Mouse (Mus musculus): ENCODE data around the gene Chst11.

The Chst11 gene

GRCm38 (mm10) chr10:82991756-82992519 lies 6.6 kb downstream of the Chst11 start:
- DNase-seq = no peak

- no peak for DNase-seq
Observed at GRCm38 (mm10) chr10:82994284-82994683, 9.0 kb downstream of the Chst11 start.

DNA sequence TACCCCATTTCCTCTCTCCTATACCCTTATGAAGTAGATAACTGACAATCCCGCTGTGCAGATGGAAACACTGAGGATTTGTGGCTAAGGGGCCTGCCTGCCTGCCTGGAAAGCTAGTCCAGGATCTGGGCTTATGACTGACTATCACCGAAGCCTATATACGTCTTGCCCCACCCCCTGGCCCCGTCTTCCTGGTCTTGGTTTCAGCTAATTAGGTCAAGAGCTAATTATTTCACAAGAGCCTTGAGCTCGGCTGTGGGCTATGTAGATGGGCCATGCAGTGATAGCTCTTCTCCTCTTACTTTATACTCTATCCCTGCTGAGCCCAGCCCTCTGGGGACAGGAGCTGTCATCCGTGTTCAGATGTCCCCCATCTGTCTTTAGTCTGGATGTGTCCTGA lies 12.2 kb downstream of the Chst11 start:
- DNase-seq = no peak

DNA sequence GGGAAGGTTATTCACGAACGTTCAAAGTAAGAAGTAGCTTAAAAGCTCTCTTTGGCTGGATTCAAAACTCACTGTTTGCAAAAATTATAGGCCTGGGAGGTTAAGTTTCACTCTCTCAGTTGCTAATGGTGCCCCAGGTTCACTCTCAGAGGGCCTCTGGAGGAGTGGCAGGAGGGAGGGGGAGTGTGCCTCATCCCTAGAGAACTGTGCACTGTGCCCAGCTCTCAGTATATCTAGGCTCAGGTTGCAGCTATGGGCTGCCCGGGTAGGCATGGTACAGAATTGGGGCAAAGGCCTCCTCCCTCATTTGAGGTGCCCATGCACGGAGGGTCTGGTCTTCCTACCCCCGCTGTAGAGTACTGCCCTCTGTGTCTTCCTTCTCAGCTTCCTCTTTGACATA lies 14.9 kb downstream of the Chst11 start:
- DNase-seq = no peak

DNA sequence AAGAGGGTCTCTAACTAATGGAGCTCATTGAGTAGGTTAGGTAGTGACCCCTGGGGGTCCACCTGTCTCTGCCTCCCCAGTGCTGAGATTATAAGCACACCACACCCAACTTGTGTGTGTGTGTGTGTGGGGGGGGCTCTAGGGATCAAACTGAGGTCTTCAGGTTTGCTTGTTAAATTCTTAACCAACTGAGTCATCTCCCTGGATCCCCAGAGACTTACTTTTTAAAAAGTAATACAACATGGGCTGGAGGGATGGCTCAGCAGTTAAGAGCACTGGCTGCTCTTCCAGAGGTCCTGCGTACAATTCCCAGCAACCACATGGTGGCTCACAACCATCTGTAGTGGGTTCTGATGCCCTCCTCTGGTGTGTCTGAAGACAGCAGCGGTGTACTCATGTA lies 15.4 kb downstream of the Chst11 start:
- no peak for DNase-seq

GRCm38 (mm10) chr10:83003899-83004298 lies 18.6 kb downstream of the Chst11 start:
- no peak for DNase-seq

GRCm38 (mm10) chr10:83004389-83004788 lies 19.1 kb downstream of the Chst11 start:
- DNase-seq = no peak

- DNase-seq = no peak
Observed at GRCm38 (mm10) chr10:83005003-83005402, 19.7 kb downstream of the Chst11 start.

- DNase-seq = no peak
Observed at GRCm38 (mm10) chr10:83006258-83006657, 21.0 kb downstream of the Chst11 start.

- no peak for DNase-seq
Observed at GRCm38 (mm10) chr10:83013984-83014383, 28.7 kb downstream of the Chst11 start.

DNA sequence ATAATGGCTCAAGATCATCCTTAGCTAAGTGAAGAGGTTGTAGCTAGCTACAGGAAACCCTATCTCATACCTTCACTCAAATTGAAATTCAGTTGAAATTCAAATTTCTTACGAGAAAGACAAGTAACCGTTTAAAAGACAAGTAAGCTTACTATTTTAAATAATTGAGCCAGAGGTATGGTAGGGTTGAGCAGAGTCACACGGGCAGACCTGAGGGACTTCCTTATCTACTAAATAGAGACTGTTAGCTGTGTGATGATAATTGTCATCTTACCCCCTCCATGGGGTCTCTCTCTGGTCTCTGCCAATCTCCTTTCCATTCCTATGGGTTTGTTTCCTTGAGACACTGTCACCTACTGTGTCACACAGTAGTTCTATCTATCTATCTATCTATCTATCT lies 30.6 kb downstream of the Chst11 start:
- DNase-seq = no peak

GRCm38 (mm10) chr10:83016779-83017178 lies 31.5 kb downstream of the Chst11 start:
- no peak for DNase-seq

GRCm38 (mm10) chr10:83017760-83018498 lies 32.6 kb downstream of the Chst11 start:
- no peak for DNase-seq

DNA sequence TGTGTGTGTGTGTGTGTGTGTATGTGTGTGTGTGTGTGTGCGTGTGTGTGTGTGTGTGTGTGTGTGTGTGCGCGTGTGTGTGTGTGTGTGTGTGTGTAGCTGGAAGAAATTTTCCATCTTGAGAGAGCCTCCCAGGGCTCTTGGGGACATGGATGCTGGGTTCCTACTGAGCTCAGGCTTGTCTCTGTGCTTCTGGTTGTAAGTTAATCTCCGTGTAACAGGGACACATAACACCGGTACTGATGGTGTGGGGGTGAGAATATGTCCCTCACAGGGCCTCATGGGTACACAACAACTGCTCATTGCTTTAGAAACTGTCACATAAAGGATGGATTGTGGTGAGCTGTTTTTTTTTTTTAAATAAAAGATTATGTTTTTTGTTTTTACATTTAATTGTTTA lies 33.2 kb downstream of the Chst11 start:
- DNase-seq = no peak

DNA sequence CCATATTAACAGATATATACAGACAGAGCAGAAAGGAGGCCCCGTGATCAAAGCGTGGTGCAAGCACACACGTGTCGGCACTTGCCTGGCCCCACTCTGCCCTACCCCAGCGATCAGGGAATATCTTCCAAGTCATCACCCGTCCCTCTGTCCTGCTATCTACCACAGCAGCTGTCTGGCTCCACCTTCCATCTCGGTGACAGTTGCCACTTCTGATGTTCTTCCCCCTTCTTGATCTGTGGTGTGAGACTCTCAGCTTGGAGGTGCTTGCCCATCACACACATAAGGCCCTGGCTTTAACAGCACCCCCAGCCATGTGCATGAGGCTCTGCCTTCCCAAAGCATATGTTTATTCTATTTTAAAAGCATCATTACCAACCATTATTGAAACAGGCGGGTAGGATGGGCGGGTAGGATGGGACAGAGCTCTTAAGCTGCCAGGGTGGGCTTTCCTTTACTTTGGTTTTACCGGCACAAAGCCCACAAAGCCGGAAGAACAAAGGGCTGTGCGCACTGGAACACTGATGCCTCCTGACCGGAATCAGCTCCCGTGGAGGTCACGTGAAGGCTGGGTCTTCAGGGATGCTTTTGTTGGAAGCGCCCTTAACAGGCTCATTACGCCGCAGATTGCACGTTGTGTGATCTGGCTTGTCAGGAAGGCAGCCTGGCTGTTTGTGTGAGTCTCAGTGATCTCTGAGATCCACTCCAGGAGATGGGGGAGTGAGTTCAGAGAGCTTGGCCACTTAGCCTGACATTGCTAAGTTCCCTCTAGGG lies 34.4 kb downstream of the Chst11 start:
- DNase-seq = peak; percentile 74

GRCm38 (mm10) chr10:83022616-83023015 lies 37.3 kb downstream of the Chst11 start:
- no peak for DNase-seq

DNA sequence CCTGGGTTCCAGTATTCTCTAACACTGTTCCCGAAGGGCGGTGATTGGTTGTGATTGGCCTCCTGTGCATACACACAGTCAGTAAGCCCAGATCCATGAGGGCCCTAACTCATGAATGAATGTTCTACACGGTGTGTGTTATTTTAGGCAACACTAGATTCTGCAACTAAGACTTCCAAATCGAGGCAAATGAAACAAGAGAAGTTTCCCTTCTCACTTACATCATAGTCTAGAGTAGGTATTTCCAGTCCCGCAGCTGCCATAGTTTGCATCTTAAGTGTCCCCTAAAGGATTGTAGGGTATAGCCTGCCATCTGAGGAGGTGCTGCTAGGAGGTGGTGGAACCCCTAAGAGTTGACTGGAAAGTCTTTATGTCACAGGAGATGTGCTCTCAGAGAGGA lies 40.9 kb downstream of the Chst11 start:
- no peak for DNase-seq

- no peak for DNase-seq
Observed at GRCm38 (mm10) chr10:83027673-83028072, 42.4 kb downstream of the Chst11 start.

GRCm38 (mm10) chr10:83030103-83030661 lies 44.9 kb downstream of the Chst11 start:
- DNase-seq = no peak

- peak; percentile 51 for DNase-seq
Observed at GRCm38 (mm10) chr10:83030928-83031327, 45.6 kb downstream of the Chst11 start.

- no peak for DNase-seq
Observed at GRCm38 (mm10) chr10:83031561-83031960, 46.3 kb downstream of the Chst11 start.

GRCm38 (mm10) chr10:83032559-83032958 lies 47.3 kb downstream of the Chst11 start:
- DNase-seq = no peak

DNA sequence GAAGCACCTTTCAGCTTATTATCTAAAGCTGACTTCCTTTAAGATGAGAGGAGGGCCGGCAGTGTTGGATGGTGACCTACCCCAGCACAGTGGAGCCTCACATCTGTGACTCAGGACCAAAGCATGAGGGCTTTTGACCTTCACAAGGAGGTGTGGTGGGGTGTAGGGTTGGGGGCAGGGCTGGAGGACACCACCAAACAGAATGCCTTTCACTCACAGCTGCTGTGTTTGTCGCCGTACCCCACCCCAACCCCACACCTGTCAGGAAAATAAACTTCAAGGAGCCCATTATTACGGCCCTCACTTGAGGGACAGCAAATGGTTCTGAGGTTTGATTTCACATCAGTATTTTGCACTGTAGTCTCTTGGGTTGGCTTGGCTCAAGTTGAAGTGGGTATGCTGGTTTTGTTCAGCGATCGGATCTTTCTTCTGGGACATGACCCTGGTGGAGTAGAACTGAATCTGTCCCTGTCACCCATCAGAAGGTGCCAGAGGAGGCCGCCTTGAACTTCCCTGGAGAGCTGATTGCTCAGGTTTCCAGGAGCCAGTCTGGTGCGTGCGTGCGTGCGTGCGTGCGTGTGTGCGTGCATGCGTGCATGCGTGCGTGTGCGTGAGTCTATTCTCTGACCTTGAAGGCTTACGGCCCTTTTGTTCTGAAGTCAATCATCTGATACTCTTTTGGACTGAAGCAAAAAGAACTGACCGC lies 51.2 kb downstream of the Chst11 start:
- no peak for DNase-seq

All from embryo, embryonic 11 days (tissue).